Mouse (Mus musculus) forebrain, postnatal 0 days (tissue): Measurements from ENCODE around the gene Vsir. TPM values are rescaled to one million over a fixed set of nuclear protein-coding genes. Genes with fewer than 3 reads are reported as not detected.
A peak's percentile ranks its signal among the peaks of the same experiment; 100 is the strongest.

Experiments used
- ATAC-seq: fragments of 200-750 bp; cut with Nextera tagmentation; 2 replicates; pipeline ENCODE4 v1.8.0; 2017; ENCODE audit warnings: mild to moderate bottlenecking, moderate library complexity
- DNase-seq: peaks from one replicate; pipeline ENCODE4 v3.0.0-alpha.2; 2015
- H3K27ac ChIP-seq: fragments of 300-500 bp; sonication (generic); 2 replicates; pipeline ENCODE4 v1.5.1; 2014; ENCODE audit warnings: low read depth, mild to moderate bottlenecking, antibody characterized with exemption, low read length, moderate library complexity, mixed read lengths
- H3K27me3 ChIP-seq: fragments of 300-500 bp; sonication (generic); 2 replicates; pipeline ENCODE4 v1.6.1; 2014; ENCODE audit warnings: mild to moderate bottlenecking, low read length, mixed read lengths; ENCODE audit not compliant: insufficient read depth
- H3K36me3 ChIP-seq: fragments of 300-500 bp; sonication (generic); 2 replicates; pipeline ENCODE4 v1.6.1; 2014; ENCODE audit warnings: mild to moderate bottlenecking, moderate library complexity; ENCODE audit not compliant: insufficient read depth
- H3K4me1 ChIP-seq: fragments of 300-500 bp; sonication (generic); 2 replicates; pipeline ENCODE4 v1.6.1; 2014; ENCODE audit warnings: antibody characterized with exemption; ENCODE audit not compliant: insufficient read depth
- H3K4me2 ChIP-seq: fragments of 300-500 bp; sonication (generic); 2 replicates; pipeline ENCODE4 v1.6.1; 2014; ENCODE audit warnings: low read depth, mild to moderate bottlenecking, moderate library complexity
- H3K4me3 ChIP-seq: fragments of 300-500 bp; sonication (generic); 2 replicates; pipeline ENCODE4 v1.5.1; 2014; ENCODE audit warnings: low read depth, low read length, mixed read lengths
- H3K9ac ChIP-seq: fragments of 300-500 bp; sonication (generic); 2 replicates; pipeline ENCODE4 v1.6.1; 2014; ENCODE audit warnings: mild to moderate bottlenecking
- H3K9me3 ChIP-seq: fragments of 300-500 bp; sonication (generic); 2 replicates; pipeline ENCODE4 v1.6.1; 2016; ENCODE audit warnings: low read length
- CTCF ChIP-seq: sonication (generic); IDR thresholded peaks from 2 replicates; pipeline ENCODE4 v1.5.1; 2016; ENCODE audit warnings: antibody characterized with exemption, control low read depth, low read depth
- WGBS: fragments of 180-500 bp; shearing (Covaris S2); extraction: QIAGEN DNeasy Blood & Tissue Kit; methylation state at CpG from one replicate; pipeline ENCODE4 v1.1.7; 2014; 5-methylcytosine and 5-hydroxymethylcytosine counted together
- polyA plus RNA-seq: library from polyadenylated mRNA; unstranded; fragments of >200 nt; fragmentation: Nextera tagmentation; extraction: Ambion mirVana; gene quantifications from 2 replicates; pipeline ENCODE4 v1.2.1, GENCODE M21; 2015
- total RNA-seq: library from RNA; depleted of rRNA; stranded (reverse); fragments of >200 nt; gene quantifications from 2 replicates; pipeline ENCODE4 v1.2.3, GENCODE M21; 2014

Gene Vsir
- total and polyA plus RNA-seq, 2 experiments from 2014 or later = 2.5 to 6.8 TPM

DNA sequence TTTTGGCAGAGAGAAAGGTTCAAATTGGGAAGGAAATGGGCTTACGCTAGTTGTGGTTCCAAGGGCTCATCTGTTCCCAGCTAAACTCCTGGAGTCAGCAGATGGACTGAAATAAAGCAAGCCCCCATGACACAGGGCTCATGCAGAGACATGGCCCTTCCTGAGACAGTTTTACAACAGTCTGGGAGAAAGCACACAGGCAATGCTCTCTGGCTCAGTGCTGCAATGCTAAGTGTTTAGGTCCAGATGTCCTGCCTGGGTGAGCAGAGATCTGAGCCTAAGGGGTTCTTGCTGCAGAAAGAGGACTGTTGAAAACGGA is 15.6 kb downstream of the Vsir start:
- 59% methylated on average over 2 of the region's 2 CpGs for WGBS
- TF ChIP-seq CTCF = no peak
- no peaks in the 10 kb centered on the region for H3K9me3 ChIP-seq
- DNase-seq = no peak
- peak; percentile 53 for ATAC-seq
- H3K4me2 ChIP-seq = no peak overlapping the region
- H3K27me3 ChIP-seq = no peaks in the 10 kb centered on the region
- no peak overlapping the region for H3K4me3 ChIP-seq
- no peaks in the 10 kb centered on the region for H3K4me1 ChIP-seq
- H3K36me3 ChIP-seq = no peaks in the 10 kb centered on the region
- no peak overlapping the region for H3K9ac ChIP-seq
- no peak overlapping the region for H3K27ac ChIP-seq

DNA sequence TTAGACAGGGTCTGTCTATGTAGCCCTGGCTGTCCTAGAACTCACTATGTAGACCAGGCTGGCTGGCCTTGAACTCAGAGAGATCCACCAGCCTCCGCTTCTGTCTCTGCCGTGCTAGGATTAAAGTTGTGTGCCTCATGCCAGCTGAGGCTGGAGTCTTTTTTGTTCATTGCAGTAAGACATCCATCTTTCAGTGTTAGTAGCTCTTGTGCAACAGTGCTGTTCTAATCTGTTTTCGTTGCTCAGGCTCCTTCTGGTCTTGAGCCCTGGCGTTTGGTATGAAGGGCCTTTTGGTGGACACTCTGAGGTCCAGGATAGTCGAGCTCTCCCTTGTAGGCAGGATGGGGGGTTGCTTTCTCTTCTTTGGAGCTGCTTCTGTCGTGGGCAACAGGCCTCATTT is 16.8 kb downstream of the Vsir start:
- Histone ChIP-seq H3K9me3 (no peaks in the 10 kb centered on the region), H3K27ac (no peak overlapping the region), H3K27me3 (no peaks in the 10 kb centered on the region), H3K36me3 (no peaks in the 10 kb centered on the region), H3K4me2 (no peak overlapping the region), H3K9ac (no peak overlapping the region), H3K4me1 (no peaks in the 10 kb centered on the region), H3K4me3 (no peak overlapping the region)
- ATAC-seq = no peak
- DNase-seq = no peak
- WGBS = 61% methylated on average over 6 of the region's 6 CpGs
- TF ChIP-seq CTCF = no peak

DNA sequence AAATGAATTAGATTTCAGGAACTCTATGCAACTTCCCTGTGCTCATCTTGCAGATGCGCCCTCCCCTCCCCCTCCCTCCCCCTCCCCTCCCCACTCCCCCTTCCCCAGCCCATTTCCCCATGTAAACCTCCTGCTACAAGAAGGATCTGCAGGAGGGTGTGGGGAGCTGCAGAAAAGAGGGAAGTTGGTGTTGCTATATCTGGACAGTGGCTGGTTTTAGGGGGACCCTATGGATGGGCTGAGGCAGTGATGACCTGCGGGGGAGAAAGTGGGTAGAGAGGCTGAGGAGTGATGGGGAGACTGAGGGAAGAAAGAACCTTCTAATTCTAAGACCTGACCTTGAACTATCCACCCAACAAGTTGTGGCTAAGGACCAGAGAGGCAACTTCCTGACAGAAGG is 20.5 kb downstream of the Vsir start:
- H3K4me3 ChIP-seq = no peak overlapping the region
- no peaks in the 10 kb centered on the region for H3K27me3 ChIP-seq
- H3K4me2 ChIP-seq = no peak overlapping the region
- no peaks in the 10 kb centered on the region for H3K9me3 ChIP-seq
- H3K36me3 ChIP-seq = no peaks in the 10 kb centered on the region
- TF ChIP-seq CTCF = no peak
- H3K27ac ChIP-seq = no peak overlapping the region
- H3K4me1 ChIP-seq = no peaks in the 10 kb centered on the region
- DNase-seq = no peak
- no peak overlapping the region for H3K9ac ChIP-seq
- ATAC-seq = no peak
- 95% methylated on average over 2 of the region's 2 CpGs for WGBS

DNA sequence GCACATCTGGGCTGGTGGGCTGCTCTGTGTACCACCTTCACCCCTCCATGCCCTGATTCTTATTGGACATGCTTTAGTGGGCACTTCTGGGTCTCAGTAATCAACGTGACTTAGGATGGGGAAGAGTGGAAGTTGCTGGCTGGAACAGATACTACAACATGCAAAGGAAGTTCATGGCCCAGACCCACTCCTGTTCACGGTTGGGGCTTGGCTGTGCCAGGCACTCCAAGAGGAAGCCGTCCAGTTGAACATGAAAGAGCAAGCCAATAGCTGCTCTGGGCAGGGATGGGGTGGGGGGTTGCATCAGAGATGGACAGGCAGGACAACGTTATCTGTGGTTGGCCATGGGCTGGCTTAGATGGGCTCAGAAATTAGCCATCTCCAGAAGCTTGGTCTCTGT is 21.3 kb downstream of the Vsir start:
- DNase-seq (no peak), ATAC-seq (no peak)
- H3K4me1 ChIP-seq = no peaks in the 10 kb centered on the region
- no peaks in the 10 kb centered on the region for H3K9me3 ChIP-seq
- H3K36me3 ChIP-seq = no peaks in the 10 kb centered on the region
- 75% methylated on average over 4 of the region's 4 CpGs for WGBS
- no peak overlapping the region for H3K9ac ChIP-seq
- no peak overlapping the region for H3K4me2 ChIP-seq
- H3K4me3 ChIP-seq = no peak overlapping the region
- H3K27me3 ChIP-seq = no peaks in the 10 kb centered on the region
- no peak overlapping the region for H3K27ac ChIP-seq
- no peak for TF ChIP-seq CTCF

DNA sequence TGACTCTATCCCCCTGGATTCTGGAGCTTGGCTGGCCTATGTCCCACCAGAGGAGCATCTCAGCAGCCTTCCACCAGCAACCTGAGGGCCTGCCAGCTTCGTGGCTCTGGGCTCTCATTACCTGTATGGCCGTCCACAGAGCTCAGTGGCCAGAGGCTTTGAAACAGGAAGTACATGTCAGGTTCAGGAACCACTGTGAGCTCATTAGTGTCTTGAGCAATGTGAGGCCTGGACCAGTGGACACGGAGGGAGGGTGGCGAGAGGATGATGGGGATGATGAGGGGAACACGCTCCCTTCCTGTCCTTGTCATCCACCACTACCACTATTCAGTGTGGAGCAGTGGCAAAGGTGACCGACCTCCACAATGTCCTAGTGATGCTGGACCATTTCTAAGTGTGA is 22.8 kb downstream of the Vsir start:
- H3K27ac ChIP-seq = no peak overlapping the region
- DNase-seq (no peak), ATAC-seq (no peak)
- TF ChIP-seq CTCF = no peak
- no peaks in the 10 kb centered on the region for H3K4me1 ChIP-seq
- no peak overlapping the region for H3K4me3 ChIP-seq
- WGBS = 92% methylated on average over 6 of the region's 6 CpGs
- no peak overlapping the region for H3K9ac ChIP-seq
- no peak overlapping the region for H3K4me2 ChIP-seq
- H3K27me3 ChIP-seq = no peaks in the 10 kb centered on the region
- H3K9me3 ChIP-seq = no peaks in the 10 kb centered on the region
- no peaks in the 10 kb centered on the region for H3K36me3 ChIP-seq

DNA sequence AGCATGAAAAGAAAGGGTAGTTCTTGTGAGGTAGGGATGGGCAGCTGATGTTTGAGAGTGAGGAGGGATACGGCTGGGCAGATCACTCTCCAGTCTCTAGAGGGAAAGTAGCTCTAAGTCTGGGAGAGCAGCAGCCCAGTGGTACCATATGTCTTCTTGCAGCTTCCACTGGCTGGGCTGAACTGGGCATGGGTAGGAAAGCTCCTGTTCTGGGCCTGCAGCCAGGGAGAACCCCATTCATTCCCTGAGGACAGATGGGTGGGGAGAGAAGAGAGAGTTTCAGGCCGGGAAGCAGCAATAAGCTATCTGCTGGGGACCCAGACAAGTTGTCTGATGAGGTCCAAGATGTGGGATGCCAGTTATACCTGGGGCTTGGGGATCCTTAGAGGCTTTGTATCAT is 23.4 kb downstream of the Vsir start:
- no peak for TF ChIP-seq CTCF
- no peaks in the 10 kb centered on the region for H3K27me3 ChIP-seq
- no peak overlapping the region for H3K4me2 ChIP-seq
- H3K4me1 ChIP-seq = no peaks in the 10 kb centered on the region
- no peak overlapping the region for H3K9ac ChIP-seq
- peak; percentile 50 for DNase-seq
- H3K4me3 ChIP-seq = no peak overlapping the region
- peak; percentile 61 for ATAC-seq
- WGBS = 41% methylated on average over 2 of the region's 2 CpGs
- no peaks in the 10 kb centered on the region for H3K9me3 ChIP-seq
- no peak overlapping the region for H3K27ac ChIP-seq
- H3K36me3 ChIP-seq = no peaks in the 10 kb centered on the region

DNA sequence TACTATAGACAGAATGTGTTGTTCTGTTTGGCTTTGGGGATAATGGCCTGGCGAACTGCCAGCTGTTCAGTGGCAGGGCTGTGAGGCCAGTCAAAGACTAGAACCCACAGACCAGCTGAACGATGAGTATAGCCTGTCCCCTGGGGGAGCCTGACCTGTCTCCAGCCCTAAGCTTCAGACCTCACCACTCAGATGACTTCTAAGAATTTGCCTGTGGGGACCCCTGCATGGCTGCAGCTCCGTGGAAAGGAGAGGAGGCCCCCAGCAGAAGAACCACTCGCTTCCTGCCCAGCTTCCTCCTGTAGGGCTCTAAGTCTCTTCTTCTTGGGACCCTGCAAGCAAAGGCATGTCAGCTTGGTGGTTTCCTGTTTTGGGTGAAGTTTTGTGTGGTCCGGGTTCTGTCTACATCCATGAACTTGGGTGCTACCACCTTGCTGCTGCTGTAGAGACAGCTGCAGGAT is 24.0 kb downstream of the Vsir start:
- 78% methylated on average over 5 of the region's 5 CpGs for WGBS
- Histone ChIP-seq H3K9ac (no peak overlapping the region), H3K36me3 (no peaks in the 10 kb centered on the region), H3K4me1 (no peaks in the 10 kb centered on the region), H3K4me3 (no peak overlapping the region), H3K27ac (no peak overlapping the region), H3K4me2 (no peak overlapping the region), H3K9me3 (no peaks in the 10 kb centered on the region), H3K27me3 (no peaks in the 10 kb centered on the region)
- ATAC-seq = no peak
- DNase-seq = no peak
- no peak for TF ChIP-seq CTCF
